Mouse (Mus musculus) heart, embryonic 16.5 days (tissue): ENCODE data around the gene Slc35e4. TPM values are rescaled to one million over a fixed set of nuclear protein-coding genes. Genes with fewer than 3 reads are reported as not detected.
A peak's percentile ranks its signal among the peaks of the same experiment; 100 is the strongest.

Experiments
- ATAC-seq: fragments of 200-750 bp; cut with Nextera tagmentation; replicated peaks from 2 replicates; pipeline ENCODE4 v1.8.0; 2017; ENCODE audit warnings: moderate number of reproducible peaks; ENCODE audit not compliant: insufficient read depth, low FRiP score; ENCODE audit errors: extremely low read depth
- H3K27ac ChIP-seq: fragments of 300-500 bp; sonication (generic); 2 replicates; pipeline ENCODE4 v1.5.1; 2014; ENCODE audit warnings: mild to moderate bottlenecking, low read length, control low read depth, moderate library complexity
- H3K27me3 ChIP-seq: fragments of 300-500 bp; sonication (generic); 2 replicates; pipeline ENCODE4 v1.6.1; 2014; ENCODE audit warnings: low read length, mixed read lengths; ENCODE audit not compliant: control insufficient read depth, insufficient read depth
- H3K36me3 ChIP-seq: fragments of 300-500 bp; sonication (generic); 2 replicates; pipeline ENCODE4 v1.6.1; 2014; ENCODE audit not compliant: control insufficient read depth, insufficient read depth
- H3K4me1 ChIP-seq: fragments of 300-500 bp; sonication (generic); 2 replicates; pipeline ENCODE4 v1.6.1; 2014; ENCODE audit warnings: low read length, mixed read lengths; ENCODE audit not compliant: control insufficient read depth, insufficient read depth
- H3K4me2 ChIP-seq: fragments of 300-500 bp; sonication (generic); 2 replicates; pipeline ENCODE4 v1.6.1; 2014; ENCODE audit warnings: low read depth, mild to moderate bottlenecking, control low read depth, low read length
- H3K4me3 ChIP-seq: fragments of 300-500 bp; sonication (generic); 2 replicates; pipeline ENCODE4 v1.5.1; 2014; ENCODE audit warnings: mild to moderate bottlenecking, control low read depth, low read length
- H3K9ac ChIP-seq: fragments of 300-500 bp; sonication (generic); 2 replicates; pipeline ENCODE4 v1.6.1; 2014; ENCODE audit warnings: low read length, control low read depth
- H3K9me3 ChIP-seq: fragments of 300-500 bp; sonication (generic); replicated peaks from 2 replicates; pipeline ENCODE4 v1.6.1; 2016; ENCODE audit warnings: low read length; ENCODE audit not compliant: control insufficient read depth
- WGBS: fragments of 180-500 bp; shearing (Covaris S2); extraction: QIAGEN DNeasy Blood & Tissue Kit; methylation state at CpG from one replicate; pipeline ENCODE4 v1.1.7; 2014; 5-methylcytosine and 5-hydroxymethylcytosine counted together
- polyA plus RNA-seq: library from polyadenylated mRNA; unstranded; fragments of >200 nt; fragmentation: Nextera tagmentation; extraction: Ambion mirVana; gene quantifications from 2 replicates; pipeline ENCODE4 v1.2.1, GENCODE M21; 2015

The Slc35e4 gene
- polyA plus RNA-seq, 1 experiment from 2014 or later: 4.2 TPM

GRCm38 (mm10) chr11:3863454-3864112, 50.9 kb downstream of the Slc35e4 start, which contains the start of gene Osbp2:
TSS of gene Osbp2 (minus strand) at chr11:3863903.
- Histone ChIP-seq H3K9me3 (no peaks in the 10 kb centered on the region), H3K27ac (no peak within 1 kb of the TSS), H3K9ac (peak within 1 kb of the TSS; percentile 71), H3K36me3 (no peaks in the 10 kb centered on the region), H3K4me1 (peaks cover 5% of the 10 kb centered on the region; the same call in 1 of the 2 replicates), H3K27me3 (peaks cover 11% of the 10 kb centered on the region), H3K4me3 (peak within 1 kb of the TSS; percentile 62), H3K4me2 (peak within 1 kb of the TSS; percentile 91)
- peak; percentile 97 for ATAC-seq
- WGBS: 3% methylated on average over 57 of the region's 58 CpGs

DNA sequence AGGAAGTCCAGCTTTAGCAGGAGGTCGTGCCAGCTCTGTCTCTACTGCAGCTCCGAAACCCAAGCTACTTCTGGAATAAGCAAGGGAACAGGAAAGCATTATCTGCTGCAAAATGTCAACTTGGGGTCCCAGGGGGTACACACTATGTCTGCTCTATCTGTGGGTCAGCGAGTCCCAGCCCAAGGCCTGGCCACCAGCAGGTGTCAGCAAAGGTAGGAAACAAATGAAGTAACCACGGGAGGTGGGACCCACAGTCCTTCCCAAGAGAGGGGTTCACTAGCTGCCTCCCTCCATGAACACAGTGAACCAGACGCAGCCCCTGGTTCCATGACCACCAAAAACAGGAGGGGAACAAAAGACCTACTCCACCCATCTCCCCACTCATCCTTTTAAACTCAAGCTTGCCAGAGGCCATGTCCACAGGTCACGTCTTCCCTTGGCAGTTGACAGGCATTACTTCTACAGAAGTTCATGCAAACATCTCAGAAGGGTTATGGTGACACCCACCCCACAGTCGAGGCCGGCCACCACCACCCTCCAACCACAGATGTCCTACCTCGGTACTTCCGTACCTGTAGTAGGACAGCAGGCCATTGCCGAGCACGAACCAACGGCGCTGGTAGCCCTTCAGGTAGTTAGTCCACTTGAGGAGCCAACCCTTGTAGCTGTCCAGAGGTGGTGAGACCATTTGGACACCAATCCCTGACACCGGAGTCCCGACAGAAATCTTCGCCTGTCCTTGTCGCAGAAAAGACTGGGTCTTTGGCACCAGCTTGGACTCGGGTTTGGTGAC, 51.6 kb downstream of the Slc35e4 start:
- H3K9me3 ChIP-seq: no peaks in the 10 kb centered on the region
- H3K27me3 ChIP-seq: peaks cover 11% of the 10 kb centered on the region
- ATAC-seq: no peak
- peak overlapping the region; percentile 91 for H3K4me2 ChIP-seq
- H3K4me3 ChIP-seq: peak overlapping the region; percentile 62
- H3K36me3 ChIP-seq: no peaks in the 10 kb centered on the region
- H3K9ac ChIP-seq: peak overlapping the region; percentile 71
- peaks cover 5% of the 10 kb centered on the region; the same call in 1 of the 2 replicates for H3K4me1 ChIP-seq
- no peak overlapping the region for H3K27ac ChIP-seq
- 69% methylated on average over 19 of the region's 19 CpGs for WGBS

DNA sequence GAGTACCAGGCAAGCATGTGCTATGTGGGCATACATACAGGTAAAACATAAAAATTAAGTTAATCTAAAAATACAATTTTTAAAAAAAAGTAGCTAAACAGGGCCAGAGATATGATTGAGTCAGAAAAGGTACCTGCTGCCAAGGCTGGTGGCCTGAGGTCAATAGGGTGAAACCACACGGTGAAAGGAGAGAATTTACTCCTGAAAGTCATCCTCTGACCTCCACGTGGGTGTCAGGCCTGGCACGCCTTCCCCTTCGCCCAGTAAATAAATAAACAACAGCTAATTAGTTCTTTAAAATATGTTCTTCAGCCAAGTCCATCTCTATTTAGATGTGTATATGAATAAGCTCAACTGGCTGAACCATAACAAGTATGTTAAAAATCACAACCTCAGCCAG, 54.1 kb downstream of the Slc35e4 start:
- Histone ChIP-seq H3K27ac (no peak overlapping the region), H3K4me1 (peaks cover 5% of the 10 kb centered on the region; the same call in 1 of the 2 replicates), H3K9me3 (no peaks in the 10 kb centered on the region), H3K27me3 (peaks cover 8% of the 10 kb centered on the region), H3K36me3 (no peaks in the 10 kb centered on the region), H3K9ac (no peak overlapping the region), H3K4me3 (no peak overlapping the region), H3K4me2 (no peak overlapping the region)
- no peak for ATAC-seq
- WGBS: 66% methylated on average over 4 of the region's 4 CpGs

DNA sequence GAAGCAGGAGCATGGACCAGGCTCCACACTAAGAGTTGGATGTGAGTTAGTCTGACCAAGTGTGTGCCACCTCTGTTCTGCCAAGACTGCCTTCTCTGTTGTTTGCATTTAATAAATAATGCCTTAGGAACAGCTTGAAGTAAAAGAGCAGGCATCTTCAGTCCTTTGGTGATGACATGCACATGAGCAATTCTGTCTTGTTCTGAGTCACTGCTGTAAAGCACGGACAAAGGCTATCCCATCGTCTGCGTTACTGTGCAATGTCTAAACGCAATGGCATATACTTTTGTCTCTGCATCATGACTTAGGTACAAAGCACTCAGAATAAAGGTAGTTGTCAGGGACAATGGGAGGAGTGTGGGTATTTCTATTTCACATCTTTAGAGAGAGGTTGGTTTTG, 54.7 kb downstream of the Slc35e4 start:
- 89% methylated on average over 4 of the region's 4 CpGs for WGBS
- ATAC-seq: no peak
- H3K27ac ChIP-seq: no peak overlapping the region
- peaks cover 5% of the 10 kb centered on the region; the same call in 1 of the 2 replicates for H3K27me3 ChIP-seq
- peaks cover 5% of the 10 kb centered on the region; the same call in 1 of the 2 replicates for H3K4me1 ChIP-seq
- no peaks in the 10 kb centered on the region; the same call in 1 of the 2 replicates for H3K9me3 ChIP-seq
- no peak overlapping the region for H3K4me3 ChIP-seq
- H3K9ac ChIP-seq: no peak overlapping the region
- no peaks in the 10 kb centered on the region for H3K36me3 ChIP-seq
- no peak overlapping the region for H3K4me2 ChIP-seq

DNA sequence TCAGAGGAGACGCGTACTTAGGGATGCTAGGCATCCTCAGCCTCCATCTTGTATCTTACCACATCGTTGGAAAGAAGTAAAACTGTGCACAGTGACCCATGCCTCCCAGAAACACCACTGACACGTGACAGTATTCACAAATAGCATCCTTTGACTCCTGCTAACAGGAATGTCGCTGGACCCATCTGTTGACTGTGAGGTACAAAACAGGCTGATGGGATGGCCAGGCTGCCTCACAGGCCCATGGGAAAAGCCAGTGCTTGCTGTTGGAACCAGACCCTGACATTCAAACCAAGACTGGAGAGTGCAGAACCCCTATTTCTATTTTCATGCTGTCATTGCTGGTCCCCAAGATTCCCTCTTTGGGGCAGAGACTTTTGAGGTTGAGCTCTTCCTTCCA, 56.6 kb downstream of the Slc35e4 start:
- WGBS: 69% methylated on average over 5 of the region's 5 CpGs
- no peak overlapping the region for H3K4me3 ChIP-seq
- H3K27ac ChIP-seq: no peak overlapping the region
- ATAC-seq: no peak
- H3K4me2 ChIP-seq: no peak overlapping the region
- H3K36me3 ChIP-seq: no peaks in the 10 kb centered on the region
- H3K4me1 ChIP-seq: peaks cover 11% of the 10 kb centered on the region
- no peaks in the 10 kb centered on the region for H3K27me3 ChIP-seq
- no peak overlapping the region for H3K9ac ChIP-seq
- H3K9me3 ChIP-seq: no peaks in the 10 kb centered on the region; the same call in 1 of the 2 replicates

Other genes starting within 250 kb of the Slc35e4 start
- 1.3 and 1.6 TPM in 2 replicates for gene Osbp2, start 50.8 kb downstream of the Slc35e4 start, polyA plus RNA-seq
- 0.17 and 0.22 TPM in 2 replicates for gene 4921536K21Rik, start 19.6 kb downstream of the Slc35e4 start, polyA plus RNA-seq
- 13.0 and 13.1 TPM in 2 replicates for gene Dusp18, start 19.4 kb downstream of the Slc35e4 start, polyA plus RNA-seq
- gene Tcn2, start 17.5 kb upstream of the Slc35e4 start, polyA plus RNA-seq: 70.5 and 70.6 TPM in 2 replicates
- 50.0 and 57.9 TPM in 2 replicates for gene Pes1, start 49.3 kb upstream of the Slc35e4 start, polyA plus RNA-seq
- gene 4930556J24Rik, start 62.1 kb upstream of the Slc35e4 start, polyA plus RNA-seq: 0.12 TPM in 2 replicates
- 0.74 and 1.4 TPM in 2 replicates for gene Gal3st1, start 69.0 kb upstream of the Slc35e4 start, polyA plus RNA-seq
- gene Sec14l4, start 116.8 kb upstream of the Slc35e4 start, polyA plus RNA-seq: 0.38 and 2.1 TPM in 2 replicates
- gene Sec14l3, start 150.2 kb upstream of the Slc35e4 start, polyA plus RNA-seq: 2.1 and 4.8 TPM in 2 replicates
- 41.6 and 42.5 TPM in 2 replicates for gene Mtfp1, start 180.8 kb upstream of the Slc35e4 start, polyA plus RNA-seq
- 0.42 and 0.97 TPM in 2 replicates for gene Sec14l2, start 208.8 kb upstream of the Slc35e4 start, polyA plus RNA-seq
- 19.2 and 20.6 TPM in 2 replicates for gene Rnf215, start 220.5 kb upstream of the Slc35e4 start, polyA plus RNA-seq
- 4.5 and 5.0 TPM in 2 replicates for gene Ccdc157, start 245.6 kb upstream of the Slc35e4 start, polyA plus RNA-seq
- gene Sf3a1, start 245.7 kb upstream of the Slc35e4 start, polyA plus RNA-seq: 31.1 and 34.1 TPM in 2 replicates